Mouse (Mus musculus): ENCODE results near the gene Slc28a3. TPM values are rescaled to one million over a fixed set of nuclear protein-coding genes. Genes with fewer than 3 reads are reported as not detected.

The Slc28a3 gene
- polyA plus RNA-seq, 1 experiment from 2014 or later = 0.01 TPM

- POLR2A ChIA-PET = no interaction called here
- ATAC-seq (no peak), DNase-seq (ENCODE audit: low read depth, low spot score) (no peak)
- in situ Hi-C loops (cut with MboI; ENCODE audit: low pct_unique_long_range_greater_than_20kb) = loop anchor here (5.0 to 10.0 kb wide), 2 partner anchors 139 to 387 kb away; partner anchors contain the start of genes Hnrnpk, Idnk and Rmi1
- CTCF ChIA-PET = no interaction called here
- no peak for TF ChIP-seq CTCF (IDR thresholded peaks at IDR 0.05)
- peaks cover 7% of the 10 kb centered on the region for H3K27me3 ChIP-seq
Observed at GRCm38 (mm10) chr13:58541620-58542019, 69.1 kb downstream of the Slc28a3 start.

GRCm38 (mm10) chr13:58538966-58539365 lies 71.7 kb downstream of the Slc28a3 start:
- in situ Hi-C loops (cut with MboI; ENCODE audit: low pct_unique_long_range_greater_than_20kb) = no loop called here
- DNase-seq (ENCODE audit: low read depth, low spot score) (no peak), ATAC-seq (no peak)
- ChIA-PET POLR2A (no interaction called here), CTCF (interaction anchor here (3.4 kb wide), 1 partner anchor 251 kb away, joined by 10 read pairs; no protein-coding TSS in a partner anchor)
- TF ChIP-seq CTCF (IDR thresholded peaks at IDR 0.05) = no peak
- H3K27me3 ChIP-seq = no peaks in the 10 kb centered on the region

GRCm38 (mm10) chr13:58538366-58538765 lies 72.3 kb downstream of the Slc28a3 start:
- ATAC-seq (no peak), DNase-seq (ENCODE audit: low read depth, low spot score) (no peak)
- TF ChIP-seq CTCF (IDR thresholded peaks at IDR 0.05) = no peak
- H3K27me3 ChIP-seq = no peaks in the 10 kb centered on the region
- in situ Hi-C loops (cut with MboI; ENCODE audit: low pct_unique_long_range_greater_than_20kb) = no loop called here
- ChIA-PET POLR2A (no interaction called here), CTCF (interaction anchor here (3.4 kb wide), 1 partner anchor 250 kb away, joined by 10 read pairs; no protein-coding TSS in a partner anchor)

GRCm38 (mm10) chr13:58537916-58538233 lies 72.8 kb downstream of the Slc28a3 start:
- in situ Hi-C loops (cut with MboI; ENCODE audit: low pct_unique_long_range_greater_than_20kb) = no loop called here
- DNase-seq (ENCODE audit: low read depth, low spot score) (no peak), ATAC-seq (no peak)
- ChIA-PET CTCF (interaction anchor here (3.4 kb wide), 1 partner anchor 250 kb away, joined by 10 read pairs; no protein-coding TSS in a partner anchor), POLR2A (no interaction called here)
- no peaks in the 10 kb centered on the region for H3K27me3 ChIP-seq
- no peak for TF ChIP-seq CTCF (IDR thresholded peaks at IDR 0.05)

- no peaks in the 10 kb centered on the region for H3K27me3 ChIP-seq
- ChIA-PET CTCF (interaction anchor here (1.0 to 3.4 kb wide), 3 partner anchors 21 to 249 kb away, joined by 3 to 10 read pairs (median 3); no protein-coding TSS in a partner anchor), POLR2A (no interaction called here)
- ATAC-seq (no peak), DNase-seq (ENCODE audit: low read depth, low spot score) (no peak)
- in situ Hi-C loops (cut with MboI; ENCODE audit: low pct_unique_long_range_greater_than_20kb) = no loop called here
- TF ChIP-seq CTCF (IDR thresholded peaks at IDR 0.05) = no peak
Observed at GRCm38 (mm10) chr13:58537232-58537915, 73.3 kb downstream of the Slc28a3 start.

- ChIA-PET POLR2A (no interaction called here), CTCF (interaction anchor here (1.0 to 1.1 kb wide), 2 partner anchors 20 to 249 kb away, joined by 3 read pairs; no protein-coding TSS in a partner anchor)
- DNase-seq (ENCODE audit: low read depth, low spot score) = no peak
- no peak for ATAC-seq
- no peaks in the 10 kb centered on the region for H3K27me3 ChIP-seq
- in situ Hi-C loops (cut with MboI; ENCODE audit: low pct_unique_long_range_greater_than_20kb) = no loop called here
- no peak for TF ChIP-seq CTCF (IDR thresholded peaks at IDR 0.05)
Observed at GRCm38 (mm10) chr13:58536466-58537231, 74.0 kb downstream of the Slc28a3 start.

GRCm38 (mm10) chr13:58535321-58535720 lies 75.4 kb downstream of the Slc28a3 start:
- DNase-seq (ENCODE audit: low read depth, low spot score) = no peak
- no peak for ATAC-seq
- ChIA-PET POLR2A (no interaction called here), CTCF (no interaction called here)
- no peaks in the 10 kb centered on the region for H3K27me3 ChIP-seq
- in situ Hi-C loops (cut with MboI; ENCODE audit: low pct_unique_long_range_greater_than_20kb) = no loop called here
- no peak for TF ChIP-seq CTCF (IDR thresholded peaks at IDR 0.05)

GRCm38 (mm10) chr13:58534861-58535260 lies 75.8 kb downstream of the Slc28a3 start:
- DNase-seq (ENCODE audit: low read depth, low spot score) (no peak), ATAC-seq (no peak)
- no peaks in the 10 kb centered on the region for H3K27me3 ChIP-seq
- in situ Hi-C loops (cut with MboI; ENCODE audit: low pct_unique_long_range_greater_than_20kb) = no loop called here
- no peak for TF ChIP-seq CTCF (IDR thresholded peaks at IDR 0.05)
- CTCF ChIA-PET = interaction anchor here (1.0 to 1.5 kb wide), 2 partner anchors 9 to 11 kb away, joined by 3 to 7 read pairs; no protein-coding TSS in a partner anchor
- POLR2A ChIA-PET = no interaction called here

GRCm38 (mm10) chr13:58534216-58534841 lies 76.3 kb downstream of the Slc28a3 start:
- TF ChIP-seq CTCF (IDR thresholded peaks at IDR 0.05) = no peak
- in situ Hi-C loops (cut with MboI; ENCODE audit: low pct_unique_long_range_greater_than_20kb) = no loop called here
- ATAC-seq (peak; percentile 99), DNase-seq (ENCODE audit: low read depth, low spot score) (peak; percentile 44)
- H3K27me3 ChIP-seq = no peaks in the 10 kb centered on the region
- CTCF ChIA-PET = interaction anchor here (1.0 to 1.5 kb wide), 2 partner anchors 9 to 10 kb away, joined by 3 to 7 read pairs; no protein-coding TSS in a partner anchor
- POLR2A ChIA-PET = no interaction called here

GRCm38 (mm10) chr13:58524581-58524980 lies 86.1 kb downstream of the Slc28a3 start:
- H3K27me3 ChIP-seq = no peaks in the 10 kb centered on the region
- ChIA-PET POLR2A (no interaction called here), CTCF (interaction anchor here (1.0 kb wide), 1 partner anchor 10 kb away, joined by 3 read pairs; no protein-coding TSS in a partner anchor)
- DNase-seq (ENCODE audit: low read depth, low spot score) (no peak), ATAC-seq (no peak)
- no peak for TF ChIP-seq CTCF (IDR thresholded peaks at IDR 0.05)
- in situ Hi-C loops (cut with MboI; ENCODE audit: low pct_unique_long_range_greater_than_20kb) = no loop called here

Data from Patski (cell line).